Mouse (Mus musculus) forebrain, embryonic 13.5 days (tissue): ENCODE data around the gene Mgl2. TPM values are rescaled to one million over a fixed set of nuclear protein-coding genes. Genes with fewer than 3 reads are reported as not detected.
"Not testable (repeated sequence)": the region's sequence is repeated elsewhere in the genome, so short reads cannot be mapped to it uniquely, and the experiment has no call there.

ENCODE experiments used
- ATAC-seq: fragments of 200-750 bp; cut with Nextera tagmentation; 2 replicates; pipeline ENCODE4 v1.8.0; 2017
- H3K27ac ChIP-seq: fragments of 300-500 bp; sonication (generic); 2 replicates; pipeline ENCODE4 v1.5.1; 2015; ENCODE audit warnings: inconsistent platforms, mild to moderate bottlenecking, moderate library complexity
- H3K27me3 ChIP-seq: fragments of 300-500 bp; sonication (generic); 2 replicates; pipeline ENCODE4 v1.6.1; 2015; ENCODE audit warnings: mild to moderate bottlenecking, inconsistent platforms
- H3K36me3 ChIP-seq: fragments of 300-500 bp; sonication (generic); 2 replicates; pipeline ENCODE4 v1.6.1; 2015; ENCODE audit warnings: mild to moderate bottlenecking, inconsistent platforms; ENCODE audit not compliant: poor library complexity, severe bottlenecking
- H3K4me1 ChIP-seq: fragments of 300-500 bp; sonication (generic); 2 replicates; pipeline ENCODE4 v1.6.1; 2015; ENCODE audit warnings: inconsistent platforms
- H3K4me2 ChIP-seq: fragments of 300-500 bp; sonication (generic); 2 replicates; pipeline ENCODE4 v1.6.1; 2015; ENCODE audit warnings: inconsistent platforms, mild to moderate bottlenecking, moderate library complexity
- H3K4me3 ChIP-seq: fragments of 300-500 bp; sonication (generic); 2 replicates; pipeline ENCODE4 v1.5.1; 2015; ENCODE audit warnings: mild to moderate bottlenecking, inconsistent platforms
- H3K9ac ChIP-seq: fragments of 300-500 bp; sonication (generic); 2 replicates; pipeline ENCODE4 v1.6.1; 2015; ENCODE audit warnings: mild to moderate bottlenecking, inconsistent platforms
- H3K9me3 ChIP-seq: fragments of 300-500 bp; sonication (generic); replicated peaks from 2 replicates; pipeline ENCODE4 v1.6.1; 2016; ENCODE audit warnings: inconsistent platforms
- WGBS: fragments of 180-500 bp; shearing (Covaris S2); methylation state at CpG from one replicate; pipeline ENCODE4 v1.1.7; 2015; 5-methylcytosine and 5-hydroxymethylcytosine counted together
- polyA plus RNA-seq: library from polyadenylated mRNA; unstranded; fragments of >200 nt; fragmentation: Nextera tagmentation; extraction: Ambion mirVana; gene quantifications from 2 replicates; pipeline ENCODE4 v1.2.1, GENCODE M21; 2015

The Mgl2 gene
- polyA plus RNA-seq, 1 experiment from 2014 or later: 0.32 TPM

DNA sequence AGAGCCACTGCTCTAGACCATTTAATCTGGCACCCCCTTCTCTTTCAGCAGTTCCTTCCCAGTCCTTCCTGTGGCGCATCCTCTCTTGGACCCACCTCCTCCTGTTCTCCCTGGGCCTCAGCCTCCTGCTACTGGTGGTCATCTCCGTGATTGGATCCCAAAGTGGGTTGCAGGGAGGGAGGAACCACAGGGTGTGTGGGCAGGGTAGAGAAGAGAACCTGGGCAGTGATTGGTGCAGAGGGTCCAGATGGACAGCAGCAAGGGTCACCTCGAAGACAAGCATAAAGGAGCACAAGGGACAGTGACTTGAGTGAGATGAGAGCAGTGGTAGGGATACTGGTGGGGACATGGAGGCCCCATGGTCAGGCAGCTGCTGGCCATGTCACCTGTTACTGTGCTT is 4.9 kb downstream of the Mgl2 start:
- WGBS: 72% methylated on average over 3 of the region's 3 CpGs
- H3K27me3 ChIP-seq, H3K36me3 ChIP-seq, H3K27ac ChIP-seq, H3K9ac ChIP-seq, H3K9me3 ChIP-seq, H3K4me2 ChIP-seq, H3K4me3 ChIP-seq, ATAC-seq, H3K4me1 ChIP-seq: not testable (repeated sequence)

DNA sequence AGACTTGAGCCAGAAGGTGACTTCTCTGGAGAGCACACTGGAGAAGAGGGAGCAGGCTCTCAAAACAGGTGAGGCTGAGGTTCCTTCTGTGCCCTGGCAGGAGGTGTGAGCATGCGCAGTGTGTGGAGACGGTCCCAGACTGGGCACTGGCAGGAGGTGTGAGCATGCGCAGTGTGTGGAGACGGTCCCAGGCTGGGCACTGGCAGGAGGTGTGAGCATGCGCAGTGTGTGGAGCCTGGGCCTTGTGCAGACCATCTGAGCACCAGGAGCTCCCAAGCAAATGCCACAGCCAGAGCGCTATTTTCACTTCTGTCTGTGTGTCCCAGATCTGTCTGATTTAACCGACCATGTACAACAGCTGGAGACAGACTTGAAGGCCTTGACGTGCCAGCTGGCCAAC is 5.8 kb downstream of the Mgl2 start:
- not testable (repeated sequence) for H3K4me1 ChIP-seq, H3K27me3 ChIP-seq, H3K4me3 ChIP-seq, H3K9ac ChIP-seq, H3K27ac ChIP-seq, ATAC-seq, H3K9me3 ChIP-seq, H3K4me2 ChIP-seq, H3K36me3 ChIP-seq
- 92% methylated on average over 8 of the region's 8 CpGs for WGBS

DNA sequence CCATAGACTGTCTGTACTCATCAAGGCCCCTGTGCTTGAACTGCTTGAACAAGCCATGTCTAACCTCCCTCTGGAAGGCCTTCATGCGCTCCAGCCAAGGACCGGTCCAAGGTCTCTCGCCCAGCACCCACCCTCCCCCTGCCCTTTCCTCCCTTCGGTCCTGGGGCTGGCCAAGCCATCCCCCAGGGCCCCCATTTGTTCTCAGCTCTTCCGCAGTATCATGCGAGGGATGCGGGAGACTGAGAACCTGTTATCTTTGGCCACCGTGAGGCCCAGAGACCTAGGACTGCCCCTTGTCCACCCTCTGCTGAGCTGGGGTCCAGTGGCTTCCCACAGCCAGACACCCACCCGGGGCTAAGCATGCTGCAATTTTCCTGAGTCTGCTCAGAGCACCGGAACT is 9.0 kb downstream of the Mgl2 start:
- no peak overlapping the region for H3K27ac ChIP-seq
- no peaks in the 10 kb centered on the region for H3K36me3 ChIP-seq
- H3K9me3 ChIP-seq: no peaks in the 10 kb centered on the region
- no peaks in the 10 kb centered on the region for H3K27me3 ChIP-seq
- H3K4me3 ChIP-seq: no peak overlapping the region
- H3K4me2 ChIP-seq: no peak overlapping the region
- no peak for ATAC-seq
- no peak overlapping the region for H3K9ac ChIP-seq
- 88% methylated on average over 10 of the region's 10 CpGs for WGBS
- no peaks in the 10 kb centered on the region for H3K4me1 ChIP-seq

DNA sequence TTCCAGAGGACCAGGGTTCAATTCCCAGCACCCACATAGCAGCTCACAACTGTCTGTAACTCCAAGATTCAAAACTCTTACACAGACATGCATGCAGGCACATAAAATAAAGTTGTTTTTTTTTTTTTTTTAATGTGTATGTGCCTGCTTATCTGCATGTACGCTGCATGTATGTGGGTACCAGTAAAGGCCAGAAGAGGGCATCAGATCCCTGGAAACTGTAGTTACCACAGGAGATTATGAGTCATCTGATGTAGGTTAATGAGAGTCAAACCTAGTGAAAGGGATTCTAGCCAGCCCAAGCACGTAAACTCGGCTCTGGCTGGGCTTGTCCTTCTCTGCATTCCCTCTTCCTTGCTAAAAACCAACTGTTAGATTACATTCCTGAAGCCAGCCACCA is 20.9 kb downstream of the Mgl2 start:
- Histone ChIP-seq H3K27me3 (no peaks in the 10 kb centered on the region), H3K9ac (no peak overlapping the region), H3K27ac (no peak overlapping the region), H3K4me3 (no peak overlapping the region), H3K4me2 (no peak overlapping the region), H3K9me3 (no peaks in the 10 kb centered on the region), H3K4me1 (no peaks in the 10 kb centered on the region), H3K36me3 (no peaks in the 10 kb centered on the region)
- ATAC-seq: no peak
- 62% methylated on average over 3 of the region's 3 CpGs for WGBS

DNA sequence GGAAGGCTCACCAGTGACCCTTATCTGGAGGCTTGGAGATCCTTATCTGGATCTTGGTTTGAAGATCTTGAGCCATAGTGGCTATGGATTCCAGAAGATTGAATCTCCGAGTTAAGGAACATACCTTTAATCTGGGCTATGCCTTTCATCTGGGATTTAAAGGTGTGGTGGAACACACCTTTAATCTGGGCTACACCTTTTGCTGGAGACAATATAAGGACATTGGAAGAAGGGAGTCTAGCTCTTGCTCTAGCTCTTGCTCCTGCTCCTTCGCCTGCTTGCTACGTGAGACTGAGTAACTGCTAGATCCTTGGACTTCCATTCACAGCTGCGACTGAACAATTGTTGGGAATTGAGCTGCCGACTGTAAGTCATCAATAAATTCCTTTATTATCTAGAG is 25.8 kb downstream of the Mgl2 start, which contains the start of gene Clec10a:
Gene Clec10a (plus strand): TSS at position 301 of the 400 bp plus-strand sequence.
- not testable (repeated sequence) for H3K36me3 ChIP-seq, H3K4me1 ChIP-seq, H3K9ac ChIP-seq, H3K27ac ChIP-seq, H3K4me3 ChIP-seq, H3K9me3 ChIP-seq, H3K27me3 ChIP-seq, H3K4me2 ChIP-seq, ATAC-seq
- no CpG with 5 or more reads among the region's 5 CpGs for WGBS

DNA sequence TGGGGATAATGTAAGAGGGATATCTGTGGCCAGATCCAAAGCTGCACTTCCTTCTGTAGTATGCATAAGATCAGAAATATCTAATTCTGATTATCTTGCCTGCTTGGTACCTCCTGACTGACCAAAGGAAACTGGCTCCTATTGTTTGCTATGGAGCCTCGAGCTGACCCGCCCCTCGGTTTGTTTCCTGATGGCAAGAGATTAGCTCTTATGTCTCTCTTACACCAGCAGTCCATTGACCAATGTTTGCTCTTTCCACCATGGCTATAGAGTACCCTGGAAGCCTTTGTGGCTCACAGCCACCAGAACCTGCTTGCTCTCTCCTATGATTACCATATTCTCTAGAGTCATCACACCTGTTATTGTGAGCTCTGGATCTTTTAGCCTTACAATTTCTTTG is 32.2 kb downstream of the Mgl2 start:
- 83% methylated on average over 3 of the region's 3 CpGs for WGBS
- H3K9me3 ChIP-seq: no peaks in the 10 kb centered on the region
- no peak overlapping the region for H3K9ac ChIP-seq
- H3K27me3 ChIP-seq: no peaks in the 10 kb centered on the region
- no peak for ATAC-seq
- H3K27ac ChIP-seq: no peak overlapping the region
- H3K4me1 ChIP-seq: no peaks in the 10 kb centered on the region
- no peak overlapping the region for H3K4me2 ChIP-seq
- H3K36me3 ChIP-seq: no peaks in the 10 kb centered on the region
- no peak overlapping the region for H3K4me3 ChIP-seq

DNA sequence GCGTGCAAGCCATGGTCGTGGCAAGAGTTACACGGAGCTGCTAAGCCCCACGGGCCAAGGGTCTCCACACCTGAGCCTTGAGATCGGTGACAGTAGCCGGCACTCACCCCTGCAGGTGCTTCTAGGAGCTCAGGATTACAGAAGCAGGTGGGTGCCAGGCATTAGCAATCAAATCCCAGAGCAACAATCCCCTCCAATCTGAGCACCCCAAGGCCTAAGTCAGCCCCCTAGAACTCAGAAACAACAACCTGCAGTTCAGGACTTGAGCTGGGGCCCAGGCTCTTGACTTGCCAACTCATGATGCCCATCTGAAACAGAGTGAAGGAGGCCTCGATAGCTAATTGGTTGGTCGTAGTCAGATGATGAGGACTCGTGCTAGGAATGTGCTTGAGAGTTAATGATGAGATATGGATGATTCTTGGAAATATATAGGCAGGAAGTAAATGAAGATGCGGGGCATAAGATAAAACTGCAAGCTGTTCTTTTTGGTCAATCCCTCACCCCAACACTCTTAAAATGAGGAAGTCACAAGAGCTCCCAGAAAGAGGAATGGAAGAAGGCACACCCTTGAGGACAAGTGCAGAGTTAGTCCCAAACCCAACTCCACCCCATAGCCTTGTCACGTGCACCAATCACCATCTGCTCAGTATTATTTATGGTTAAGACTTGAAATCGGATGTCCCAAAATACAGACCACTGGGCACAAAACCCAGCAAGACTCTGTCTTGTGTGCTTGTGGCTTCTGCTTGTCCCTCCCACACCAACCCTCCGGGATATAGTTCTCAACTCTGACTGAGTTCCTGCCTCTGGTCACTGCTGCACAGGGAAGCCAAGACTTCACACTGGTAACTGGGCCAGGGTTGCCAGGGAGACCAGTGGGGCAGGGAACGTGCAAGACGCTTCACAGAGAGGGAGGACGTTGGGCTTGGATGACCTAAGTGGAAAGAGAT is 36.1 kb downstream of the Mgl2 start:
- H3K4me3 ChIP-seq: no peak overlapping the region
- no peaks in the 10 kb centered on the region for H3K9me3 ChIP-seq
- H3K27ac ChIP-seq: no peak overlapping the region
- H3K27me3 ChIP-seq: no peaks in the 10 kb centered on the region
- 71% methylated on average over 16 of the region's 16 CpGs for WGBS
- H3K4me1 ChIP-seq: no peaks in the 10 kb centered on the region
- no peak overlapping the region for H3K9ac ChIP-seq
- H3K36me3 ChIP-seq: no peaks in the 10 kb centered on the region
- H3K4me2 ChIP-seq: no peak overlapping the region
- ATAC-seq: no peak

DNA sequence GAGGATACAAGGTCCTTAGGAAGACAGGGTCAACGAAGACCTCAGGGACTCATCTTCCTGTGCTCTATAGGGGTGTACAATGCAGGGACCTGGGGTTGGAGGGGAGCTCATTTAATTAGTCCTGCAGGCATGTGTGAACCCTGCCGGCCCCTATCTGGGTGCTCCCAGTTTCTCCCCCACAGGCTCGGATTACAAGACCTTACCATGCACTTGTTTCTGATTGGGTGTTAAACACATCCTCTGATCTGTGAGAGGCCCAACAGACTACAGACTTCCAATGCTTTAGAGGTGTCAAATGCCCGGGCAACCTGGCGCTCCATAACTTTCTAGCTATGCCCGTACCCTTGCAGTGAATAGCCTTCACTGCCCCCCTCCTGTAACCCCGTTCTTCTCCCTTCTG is 38.0 kb downstream of the Mgl2 start:
- no peaks in the 10 kb centered on the region for H3K36me3 ChIP-seq
- no peaks in the 10 kb centered on the region for H3K27me3 ChIP-seq
- ATAC-seq: no peak
- H3K9ac ChIP-seq: no peak overlapping the region
- H3K4me1 ChIP-seq: no peaks in the 10 kb centered on the region
- H3K4me3 ChIP-seq: no peak overlapping the region
- no peaks in the 10 kb centered on the region for H3K9me3 ChIP-seq
- WGBS: 72% methylated on average over 7 of the region's 7 CpGs
- no peak overlapping the region for H3K27ac ChIP-seq
- no peak overlapping the region for H3K4me2 ChIP-seq

DNA sequence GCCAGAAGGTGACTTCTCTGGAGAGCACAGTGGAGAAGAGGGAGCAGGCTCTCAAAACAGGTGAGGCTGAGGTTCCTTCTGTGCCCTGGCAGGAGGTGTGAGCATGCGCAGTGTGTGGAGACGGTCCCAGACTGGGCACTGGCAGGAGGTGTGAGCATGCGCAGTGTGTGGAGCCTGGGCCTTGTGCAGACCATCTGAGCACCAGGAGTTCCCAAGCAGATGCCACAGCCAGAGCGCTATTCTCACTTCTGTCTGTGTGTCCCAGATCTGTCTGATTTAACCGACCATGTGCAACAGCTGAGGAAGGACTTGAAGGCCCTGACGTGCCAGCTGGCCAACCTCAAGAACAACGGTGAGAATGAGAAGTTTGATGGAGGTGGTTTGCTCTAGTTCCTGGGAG is 39.3 kb downstream of the Mgl2 start:
- not testable (repeated sequence) for H3K27me3 ChIP-seq, ATAC-seq, H3K4me3 ChIP-seq, H3K9ac ChIP-seq, H3K36me3 ChIP-seq, H3K9me3 ChIP-seq, H3K27ac ChIP-seq, H3K4me1 ChIP-seq, H3K4me2 ChIP-seq
- WGBS: 90% methylated on average over 7 of the region's 7 CpGs

DNA sequence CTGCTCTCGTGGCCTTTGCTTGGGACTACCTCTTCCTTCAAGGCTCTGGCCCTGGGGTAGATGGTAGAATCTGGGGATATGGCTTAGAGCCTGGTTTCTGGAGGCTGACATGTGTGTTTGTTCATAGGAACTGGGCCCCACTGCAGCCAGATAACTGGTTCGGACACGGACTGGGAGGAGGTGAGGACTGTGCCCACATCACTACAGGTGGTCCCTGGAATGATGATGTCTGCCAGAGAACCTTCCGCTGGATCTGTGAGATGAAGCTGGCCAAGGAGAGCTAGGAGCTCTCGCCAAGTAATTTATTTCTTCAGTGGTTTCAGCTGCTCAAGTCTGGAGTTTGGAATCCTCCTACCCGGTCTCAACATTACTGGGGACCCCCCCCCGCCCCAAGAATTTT is 40.2 kb downstream of the Mgl2 start:
- Histone ChIP-seq H3K27me3 (no peaks in the 10 kb centered on the region), H3K4me3 (no peak overlapping the region), H3K27ac (no peak overlapping the region), H3K9ac (no peak overlapping the region), H3K9me3 (no peaks in the 10 kb centered on the region), H3K4me1 (no peaks in the 10 kb centered on the region), H3K36me3 (no peaks in the 10 kb centered on the region), H3K4me2 (no peak overlapping the region)
- no peak for ATAC-seq
- WGBS: 87% methylated on average over 7 of the region's 7 CpGs

DNA sequence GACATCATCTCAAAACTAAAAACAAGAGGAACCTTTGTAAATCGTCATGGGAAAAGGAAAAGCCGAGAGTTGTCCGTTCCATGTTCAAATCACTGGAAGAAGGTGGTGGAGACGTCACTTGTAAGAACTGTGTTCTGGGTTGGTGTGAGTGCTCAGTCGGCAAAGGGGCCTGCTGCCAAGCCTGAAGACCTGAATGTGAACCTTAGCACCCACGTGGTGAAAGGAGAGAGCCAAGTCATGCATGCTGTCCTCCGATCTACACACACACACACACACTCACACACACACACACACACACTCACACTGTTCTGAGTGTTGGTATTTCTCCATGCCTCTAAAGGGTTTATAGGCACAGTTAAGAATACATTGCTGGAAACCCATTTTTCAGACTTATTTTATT is 41.1 kb downstream of the Mgl2 start:
- Histone ChIP-seq H3K4me3 (no peak overlapping the region), H3K27ac (no peak overlapping the region), H3K27me3 (no peaks in the 10 kb centered on the region), H3K9ac (no peak overlapping the region), H3K4me2 (no peak overlapping the region), H3K9me3 (no peaks in the 10 kb centered on the region), H3K4me1 (no peaks in the 10 kb centered on the region), H3K36me3 (no peaks in the 10 kb centered on the region)
- WGBS: 79% methylated on average over 7 of the region's 7 CpGs
- ATAC-seq: no peak

DNA sequence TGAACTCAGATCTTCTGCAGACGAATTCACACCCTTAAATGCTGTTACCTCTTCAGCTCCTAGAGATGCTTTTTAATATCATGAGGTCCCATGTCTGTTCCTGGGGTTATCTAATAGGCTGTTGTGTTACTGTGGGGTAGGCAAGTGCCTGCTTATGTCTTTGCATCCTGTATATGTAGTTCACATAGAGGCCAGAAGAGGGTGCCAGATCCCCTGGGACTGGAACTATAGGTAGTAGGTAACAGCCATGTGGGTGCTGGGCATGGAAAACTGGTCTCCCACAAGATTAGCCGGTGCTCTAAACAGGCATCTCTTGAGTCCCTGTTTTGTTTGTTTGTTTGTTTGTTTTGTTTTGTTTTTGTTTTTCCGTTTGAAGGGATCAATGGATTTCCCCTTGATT is 41.7 kb downstream of the Mgl2 start:
- no peak for ATAC-seq
- H3K9me3 ChIP-seq: no peaks in the 10 kb centered on the region
- H3K9ac ChIP-seq: no peak overlapping the region
- H3K27ac ChIP-seq: no peak overlapping the region
- no peaks in the 10 kb centered on the region for H3K27me3 ChIP-seq
- H3K36me3 ChIP-seq: no peaks in the 10 kb centered on the region
- H3K4me3 ChIP-seq: no peak overlapping the region
- no peaks in the 10 kb centered on the region for H3K4me1 ChIP-seq
- 53% methylated on average over 3 of the region's 3 CpGs for WGBS
- no peak overlapping the region for H3K4me2 ChIP-seq

DNA sequence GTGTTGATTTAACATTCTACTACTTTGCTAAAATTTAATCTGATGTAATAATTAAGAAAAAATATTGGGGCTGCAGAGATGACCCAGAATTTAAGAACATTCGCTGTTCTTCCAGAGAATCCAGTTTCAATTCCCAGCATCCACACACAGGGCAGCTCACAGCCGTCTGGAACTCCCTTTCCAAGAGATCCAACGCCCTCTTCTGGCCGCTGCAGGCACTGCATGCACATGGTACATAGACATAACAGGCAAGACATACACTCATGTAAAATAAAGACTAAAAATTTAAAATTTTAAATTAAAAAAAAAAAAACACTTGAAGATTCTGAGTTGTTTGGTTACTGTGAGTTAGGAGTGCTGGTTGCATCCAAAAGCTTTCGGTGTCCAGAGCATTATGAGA is 42.2 kb downstream of the Mgl2 start:
- Histone ChIP-seq H3K27ac (no peak overlapping the region), H3K9ac (no peak overlapping the region), H3K36me3 (no peaks in the 10 kb centered on the region), H3K4me2 (no peak overlapping the region), H3K27me3 (no peaks in the 10 kb centered on the region), H3K9me3 (no peaks in the 10 kb centered on the region), H3K4me3 (no peak overlapping the region), H3K4me1 (no peaks in the 10 kb centered on the region)
- 56% methylated on average over 5 of the region's 5 CpGs for WGBS
- ATAC-seq: no peak
